ENCODE assay signal across 17 mouse cellular contexts in genomic region chr4:119523575-119523974, GRCm38 (mm10). TPM values are rescaled to one million over a fixed set of nuclear protein-coding genes. Genes with fewer than 3 reads are reported as not detected.
DNase-seq lines count a peak whose midpoint lies in the region; ATAC-seq and TF ChIP-seq lines count a peak whose summit lies in the region.
"Had no signal": no experiment of that assay in that cellular context is flagged by ENCODE, and none has a peak within 500 bp of the region (broad histone marks: within the 10 kb centered on the region; RNA-seq: fewer than 3 reads in every experiment).

No protein-coding gene starts in this region.

- no peak overlapping the region for H3K4me2 ChIP-seq in liver, embryonic 11.5 days
- no peak overlapping the region for H3K4me2 ChIP-seq in liver, embryonic 12.5 days
- H3K4me2 ChIP-seq in forebrain, embryonic 16.5 days (ENCODE audit: low read length), result no peak overlapping the region
- H3K4me2 ChIP-seq in midbrain, embryonic 12.5 days (replicated peaks), result no peak overlapping the region
- H3K4me2 ChIP-seq in intestine, postnatal 0 days (replicated peaks; ENCODE audit: low read depth), result no peak overlapping the region
- H3K4me2 ChIP-seq: heart, embryonic 12.5 days; intestine, embryonic 15.5 days; kidney, embryonic 15.5 days; lung, embryonic 14.5 days had no signal

- H3K9me3 ChIP-seq in liver, embryonic 11.5 days (ENCODE audit: control insufficient read depth, low read length), result no peaks in the 10 kb centered on the region
- H3K9me3 ChIP-seq in liver, embryonic 12.5 days (replicated peaks), result no peaks in the 10 kb centered on the region
- no peaks in the 10 kb centered on the region for H3K9me3 ChIP-seq in forebrain, embryonic 16.5 days (ENCODE audit: control insufficient read depth, low read length)
- no peaks in the 10 kb centered on the region for H3K9me3 ChIP-seq in midbrain, embryonic 12.5 days
- no peaks in the 10 kb centered on the region for H3K9me3 ChIP-seq in intestine, postnatal 0 days (ENCODE audit: control insufficient read depth)
- H3K9me3 ChIP-seq: heart, embryonic 12.5 days; intestine, embryonic 15.5 days; kidney, embryonic 15.5 days had no signal

- no peak overlapping the region for H3K27ac ChIP-seq in liver, embryonic 11.5 days (ENCODE audit: low read depth, low read length)
- H3K27ac ChIP-seq in liver, embryonic 12.5 days, result no peak overlapping the region
- peak overlapping the region; percentile 45; the same call in 1 of the 2 replicates for H3K27ac ChIP-seq in forebrain, embryonic 16.5 days (ENCODE audit: low read length)
- peak overlapping the region; percentile 60 for H3K27ac ChIP-seq in midbrain, embryonic 12.5 days (replicated peaks)
- no peak overlapping the region for H3K27ac ChIP-seq in intestine, postnatal 0 days (ENCODE audit: low read depth, low read length)
- H3K27ac ChIP-seq: intestine, embryonic 15.5 days; kidney, embryonic 15.5 days; macrophage had no signal

- WGBS in liver, embryonic 11.5 days, result 69% methylated on average over 4 of the region's 4 CpGs
- 48% methylated on average over 4 of the region's 4 CpGs for WGBS in liver, embryonic 12.5 days (ENCODE audit: insufficient replicate concordance)
- 69% methylated on average over 4 of the region's 4 CpGs for WGBS in forebrain, embryonic 16.5 days
- WGBS in midbrain, embryonic 12.5 days, result 67% methylated on average over 4 of the region's 4 CpGs
- 85% methylated on average over 4 of the region's 4 CpGs for WGBS in intestine, postnatal 0 days

- no peak for TF ChIP-seq CTCF in intestine, postnatal 0 days (IDR thresholded peaks at IDR 0.05; ENCODE audit: low read depth)

- peak; percentile 16 for DNase-seq in liver, embryonic 11.5 days (ENCODE audit: low spot score)
- DNase-seq in retina, postnatal 1 day, result no peak
- no peak for DNase-seq in lung, postnatal 14 days
- DNase-seq: cerebellum, adult 11 months; layer of hippocampus, postnatal 36 days; left cerebral cortex, postnatal 4 days; lung, embryonic 14.5 days had no signal

- H3K4me1 ChIP-seq in liver, embryonic 11.5 days (replicated peaks; ENCODE audit: control insufficient read depth, insufficient read depth, low read length), result no peaks in the 10 kb centered on the region
- H3K4me1 ChIP-seq in liver, embryonic 12.5 days, result no peaks in the 10 kb centered on the region
- no peaks in the 10 kb centered on the region for H3K4me1 ChIP-seq in forebrain, embryonic 16.5 days (replicated peaks; ENCODE audit: control insufficient read depth, insufficient read depth, low read length)
- H3K4me1 ChIP-seq in midbrain, embryonic 12.5 days, result peaks cover 6% of the 10 kb centered on the region; the same call in 1 of the 2 replicates
- H3K4me1 ChIP-seq in intestine, postnatal 0 days (replicated peaks; ENCODE audit: control insufficient read depth, insufficient read depth, low read length), result no peaks in the 10 kb centered on the region
- H3K4me1 ChIP-seq: heart, embryonic 12.5 days; intestine, embryonic 15.5 days; kidney, embryonic 15.5 days had no signal

- H3K27me3 ChIP-seq in liver, embryonic 11.5 days (replicated peaks; ENCODE audit: control insufficient read depth, insufficient read depth, low read length), result no peaks in the 10 kb centered on the region
- no peaks in the 10 kb centered on the region; the same call in 1 of the 2 replicates for H3K27me3 ChIP-seq in liver, embryonic 12.5 days (replicated peaks)
- H3K27me3 ChIP-seq in forebrain, embryonic 16.5 days (replicated peaks; ENCODE audit: control insufficient read depth, insufficient read depth, low read length), result no peaks in the 10 kb centered on the region
- H3K27me3 ChIP-seq in midbrain, embryonic 12.5 days, result no peaks in the 10 kb centered on the region
- no peaks in the 10 kb centered on the region for H3K27me3 ChIP-seq in intestine, postnatal 0 days (replicated peaks; ENCODE audit: control insufficient read depth, insufficient read depth, low read length)
- H3K27me3 ChIP-seq: heart, embryonic 12.5 days; intestine, embryonic 15.5 days; kidney, embryonic 15.5 days had no signal

- no peak overlapping the region for H3K4me3 ChIP-seq in liver, embryonic 11.5 days (ENCODE audit: low read depth, low read length)
- H3K4me3 ChIP-seq in liver, embryonic 12.5 days, result no peak overlapping the region
- H3K4me3 ChIP-seq in forebrain, embryonic 16.5 days (replicated peaks; ENCODE audit: low read length), result no peak overlapping the region
- no peak overlapping the region for H3K4me3 ChIP-seq in midbrain, embryonic 12.5 days
- H3K4me3 ChIP-seq in intestine, postnatal 0 days (ENCODE audit: low read depth, low read length), result no peak overlapping the region
- H3K4me3 ChIP-seq: erythroblast, embryonic 14.5 days; heart, embryonic 12.5 days; intestine, embryonic 15.5 days; kidney, embryonic 15.5 days had no signal

- no peak overlapping the region for H3K9ac ChIP-seq in liver, embryonic 11.5 days (ENCODE audit: low read depth, low read length)
- no peak overlapping the region for H3K9ac ChIP-seq in liver, embryonic 12.5 days
- H3K9ac ChIP-seq in forebrain, embryonic 16.5 days (replicated peaks; ENCODE audit: low read depth, low read length), result no peak overlapping the region
- no peak overlapping the region for H3K9ac ChIP-seq in midbrain, embryonic 12.5 days (replicated peaks)
- H3K9ac ChIP-seq in intestine, postnatal 0 days (ENCODE audit: low read depth, low read length), result no peak overlapping the region
- H3K9ac ChIP-seq: heart, embryonic 12.5 days; intestine, embryonic 15.5 days; kidney, embryonic 15.5 days; lung, embryonic 14.5 days had no signal

- no peaks in the 10 kb centered on the region for H3K36me3 ChIP-seq in liver, embryonic 11.5 days (ENCODE audit: control insufficient read depth, insufficient read depth, low read length)
- no peaks in the 10 kb centered on the region for H3K36me3 ChIP-seq in liver, embryonic 12.5 days
- H3K36me3 ChIP-seq in forebrain, embryonic 16.5 days (ENCODE audit: control insufficient read depth, insufficient read depth), result no peaks in the 10 kb centered on the region
- H3K36me3 ChIP-seq in midbrain, embryonic 12.5 days, result no peaks in the 10 kb centered on the region
- H3K36me3 ChIP-seq in intestine, postnatal 0 days (ENCODE audit: control insufficient read depth, insufficient read depth), result no peaks in the 10 kb centered on the region
- H3K36me3 ChIP-seq: heart, embryonic 12.5 days; intestine, embryonic 15.5 days; kidney, embryonic 15.5 days had no signal

- no peak for ATAC-seq in liver, embryonic 11.5 days (replicated peaks; ENCODE audit: low FRiP score)
- ATAC-seq in liver, embryonic 12.5 days, result no peak
- no peak for ATAC-seq in forebrain, embryonic 16.5 days
- ATAC-seq in midbrain, embryonic 12.5 days (ENCODE audit: low FRiP score, low read depth), result no peak; the same call in 1 of the 2 replicates
- ATAC-seq in intestine, postnatal 0 days, result no peak
- ATAC-seq: intestine, embryonic 15.5 days had no signal

RNA-seq across cellular contexts. Expression of gene Foxj3, which starts 13.2 kb away (rescaled TPM):
- 16.5 and 19.1 TPM in 2 replicates for polyA plus RNA-seq in liver, embryonic 11.5 days (2014; fragmentation: Nextera tagmentation; extraction: Ambion mirVana)
- polyA plus RNA-seq in liver, embryonic 12.5 days (2016; fragmentation: Nextera tagmentation; extraction: Ambion mirVana), result 10.0 and 10.8 TPM in 2 replicates
- 39.0 and 41.4 TPM in 2 replicates for polyA plus RNA-seq in forebrain, embryonic 16.5 days (2015; fragmentation: Nextera tagmentation; extraction: Ambion mirVana)
- polyA plus RNA-seq in midbrain, embryonic 12.5 days (2016; fragmentation: Nextera tagmentation; extraction: Ambion mirVana), result 28.9 and 29.2 TPM in 2 replicates
- 11.8 and 13.9 TPM in 2 replicates for polyA plus RNA-seq in intestine, postnatal 0 days (2015; fragmentation: Nextera tagmentation; extraction: Ambion mirVana)

RNA-seq across cellular contexts. Expression of gene Frg2f1, which starts 15.8 kb away (rescaled TPM):
- 1.4 and 1.9 TPM in 2 replicates for polyA plus RNA-seq in liver, embryonic 11.5 days (2014; fragmentation: Nextera tagmentation; extraction: Ambion mirVana)
- polyA plus RNA-seq in liver, embryonic 12.5 days (2016; fragmentation: Nextera tagmentation; extraction: Ambion mirVana), result 1.1 and 1.2 TPM in 2 replicates
- 5.3 and 8.6 TPM in 2 replicates for polyA plus RNA-seq in forebrain, embryonic 16.5 days (2015; fragmentation: Nextera tagmentation; extraction: Ambion mirVana)
- 3.8 and 4.6 TPM in 2 replicates for polyA plus RNA-seq in midbrain, embryonic 12.5 days (2016; fragmentation: Nextera tagmentation; extraction: Ambion mirVana)
- 4.8 and 5.9 TPM in 2 replicates for polyA plus RNA-seq in intestine, postnatal 0 days (2015; fragmentation: Nextera tagmentation; extraction: Ambion mirVana)

RNA-seq across cellular contexts. Expression of gene Rimkla, which starts 31.1 kb away (rescaled TPM):
- 0.34 and 0.44 TPM in 2 replicates for polyA plus RNA-seq in liver, embryonic 11.5 days (2014; fragmentation: Nextera tagmentation; extraction: Ambion mirVana)
- 0.04 and 0.08 TPM in 2 replicates for polyA plus RNA-seq in liver, embryonic 12.5 days (2016; fragmentation: Nextera tagmentation; extraction: Ambion mirVana)
- 22.9 and 23.3 TPM in 2 replicates for polyA plus RNA-seq in forebrain, embryonic 16.5 days (2015; fragmentation: Nextera tagmentation; extraction: Ambion mirVana)
- 8.9 and 9.3 TPM in 2 replicates for polyA plus RNA-seq in midbrain, embryonic 12.5 days (2016; fragmentation: Nextera tagmentation; extraction: Ambion mirVana)
- polyA plus RNA-seq in intestine, postnatal 0 days (2015; fragmentation: Nextera tagmentation; extraction: Ambion mirVana), result 0.35 TPM in 2 replicates
- polyA plus RNA-seq: erythroblast, embryonic 14.5 days; liver, adult 2 months; macrophage had no signal

Comparison
In these comparisons a context has a peak if more than half of its experiments do, and no peak if none do; other contexts are left out.
1. H3K27ac ChIP-seq: peak in forebrain, embryonic 16.5 days (single experiment) and midbrain, embryonic 12.5 days (single experiment); none in liver, embryonic 11.5 days (single experiment), liver, embryonic 12.5 days (single experiment) and intestine, postnatal 0 days (single experiment).